Mouse (Mus musculus): ENCODE data around the gene Ube2d3.

DNA sequence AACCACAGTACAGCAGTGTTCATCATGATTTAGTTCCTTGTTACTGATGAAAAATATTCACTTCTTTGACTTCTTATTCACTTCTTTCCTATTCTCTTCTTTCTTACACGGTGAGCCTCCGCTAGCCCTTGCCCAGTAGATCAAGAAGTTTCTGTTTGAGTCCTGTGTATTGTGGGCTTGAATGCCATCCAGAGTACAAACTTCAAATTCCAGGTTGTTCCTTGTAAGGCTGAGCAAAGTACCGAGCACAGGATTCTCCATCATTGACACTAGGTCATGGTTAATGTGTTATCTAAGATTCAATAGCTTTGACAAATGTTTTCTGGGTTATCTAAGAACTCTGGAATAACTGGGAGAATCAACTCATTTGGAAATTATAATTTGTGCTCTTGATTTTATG, 72.4 kb downstream of the Ube2d3 start:
- TF ChIP-seq POLR2A (IDR thresholded peaks at IDR 0.05; ENCODE audit: low read depth, low read length), result no peak
- no peak for TF ChIP-seq CTCF (conservative IDR thresholded peaks at IDR 0.05 in 1 of 2, IDR thresholded peaks at IDR 0.05 in 1 of 2; ENCODE audit: low read depth in 2 of 2, low read length in 2 of 2)
- TF ChIP-seq MYC (IDR thresholded peaks at IDR 0.05; ENCODE audit: low read depth, low read length), result no peak
- TF ChIP-seq ZNF384 (IDR thresholded peaks at IDR 0.05; ENCODE audit: low read depth, low read length), result no peak
- no peak for TF ChIP-seq CHD1 (IDR thresholded peaks at IDR 0.05; ENCODE audit: low read depth, low read length)
